Mouse (Mus musculus): ENCODE measurements around the gene Lamtor2.
"Not testable (repeated sequence)": the region's sequence is repeated elsewhere in the genome, so short reads cannot be mapped to it uniquely, and the experiment has no call there.

The Lamtor2 gene

GRCm38 (mm10) chr3:88552676-88553524, at the start of gene Lamtor2:
TSS of gene Lamtor2 (minus strand) at chr3:88553074.
- DNase-seq (ENCODE audit: low spot score): peak; percentile 94

GRCm38 (mm10) chr3:88602466-88602865, 49.6 kb upstream of the Lamtor2 start:
- DNase-seq (ENCODE audit: low spot score): no peak

GRCm38 (mm10) chr3:88596547-88596946, 43.7 kb upstream of the Lamtor2 start:
- DNase-seq (ENCODE audit: low spot score): not testable (repeated sequence)

GRCm38 (mm10) chr3:88593893-88594580, 41.2 kb upstream of the Lamtor2 start:
- DNase-seq (ENCODE audit: low spot score): no peak

GRCm38 (mm10) chr3:88592942-88593576, 40.2 kb upstream of the Lamtor2 start:
- DNase-seq (ENCODE audit: low spot score): no peak

GRCm38 (mm10) chr3:88591950-88592731, 39.3 kb upstream of the Lamtor2 start:
- DNase-seq (ENCODE audit: low spot score): peak; percentile 43

GRCm38 (mm10) chr3:88591044-88591443, 38.2 kb upstream of the Lamtor2 start:
- DNase-seq (ENCODE audit: low spot score): no peak

GRCm38 (mm10) chr3:88590246-88590645, 37.4 kb upstream of the Lamtor2 start:
- DNase-seq (ENCODE audit: low spot score): no peak

GRCm38 (mm10) chr3:88586640-88587039, 33.8 kb upstream of the Lamtor2 start:
- no peak for DNase-seq (ENCODE audit: low spot score)

- DNase-seq (ENCODE audit: low spot score): no peak
Measured at GRCm38 (mm10) chr3:88585769-88586168, 32.9 kb upstream of the Lamtor2 start.

GRCm38 (mm10) chr3:88579454-88580117, 26.7 kb upstream of the Lamtor2 start:
- peak; percentile 64 for DNase-seq (ENCODE audit: low spot score)

- no peak for DNase-seq (ENCODE audit: low spot score)
Measured at GRCm38 (mm10) chr3:88578498-88579424, 25.9 kb upstream of the Lamtor2 start.

GRCm38 (mm10) chr3:88577846-88578245, 25.0 kb upstream of the Lamtor2 start:
- DNase-seq (ENCODE audit: low spot score): not testable (repeated sequence)

GRCm38 (mm10) chr3:88575540-88575939, 22.7 kb upstream of the Lamtor2 start, which contains the start of gene Ssr2:
TSS of gene Ssr2 (plus strand) at chr3:88575876.
- no peak for DNase-seq (ENCODE audit: low spot score)

- no peak for DNase-seq (ENCODE audit: low spot score)
Measured at GRCm38 (mm10) chr3:88573810-88574209, 20.9 kb upstream of the Lamtor2 start.

GRCm38 (mm10) chr3:88572835-88573234, 20.0 kb upstream of the Lamtor2 start:
- no peak for DNase-seq (ENCODE audit: low spot score)

GRCm38 (mm10) chr3:88571856-88572255, 19.0 kb upstream of the Lamtor2 start:
- DNase-seq (ENCODE audit: low spot score): no peak

- DNase-seq (ENCODE audit: low spot score): no peak
Measured at GRCm38 (mm10) chr3:88570341-88570740, 17.5 kb upstream of the Lamtor2 start.

- DNase-seq (ENCODE audit: low spot score): no peak
Measured at GRCm38 (mm10) chr3:88569694-88570093, 16.8 kb upstream of the Lamtor2 start.

GRCm38 (mm10) chr3:88569093-88569492, 16.2 kb upstream of the Lamtor2 start:
- no peak for DNase-seq (ENCODE audit: low spot score)

All from ovary, postnatal 14 days (tissue).